Mouse (Mus musculus): Measurements from ENCODE around the gene Gid8.

GRCm38 (mm10) chr2:180755896-180756295 lies 46.0 kb downstream of the Gid8 start:
- TF ChIP-seq POLR2A (IDR thresholded peaks at IDR 0.05; ENCODE audit: insufficient read depth, low read length), result no peak
- TF ChIP-seq EP300 (IDR thresholded peaks at IDR 0.05; ENCODE audit: insufficient read depth, low read depth, low read length), result no peak
- no peak for TF ChIP-seq CTCF (IDR thresholded peaks at IDR 0.05; ENCODE audit: low read depth, low read length)

Measured in ES-Bruce4 (cell line).